Mouse (Mus musculus) large intestine, adult 2 months (tissue): ENCODE results near the gene Peli2. TPM values are rescaled to one million over a fixed set of nuclear protein-coding genes. Genes with fewer than 3 reads are reported as not detected.
"Not testable (repeated sequence)": the region's sequence is repeated elsewhere in the genome, so short reads cannot be mapped to it uniquely, and the experiment has no call there.

Experiments
- DNase-seq: peaks from one replicate; pipeline ENCODE4 v3.0.0-alpha.2; 2012; ENCODE audit warnings: low read depth, low spot score
- WGBS: fragments of 180-500 bp; shearing (Covaris S2); methylation state at CpG from one replicate; pipeline ENCODE4 v1.1.7; 2018; 5-methylcytosine and 5-hydroxymethylcytosine counted together
- polyA plus RNA-seq: library from polyadenylated mRNA; depleted of rRNA; stranded (reverse); fragments of >200 nt; gene quantifications from 2 replicates; pipeline ENCODE4 v1.2.3, GENCODE M21; 2012; rRNA removed

The Peli2 gene
- polyA plus RNA-seq, result 2.4 and 3.1 TPM in 2 replicates

GRCm38 (mm10) chr14:48120752-48121528 lies at the start of gene Peli2:
Gene Peli2, plus strand, starts transcription at chr14:48120823.
- DNase-seq, result no peak
- under 1% methylated on average over 112 of the region's 117 CpGs for WGBS

GRCm38 (mm10) chr14:48072104-48072503 lies 48.5 kb upstream of the Peli2 start:
- WGBS, result 83% methylated on average over 4 of the region's 4 CpGs
- no peak for DNase-seq

- no peak for DNase-seq
- 64% methylated on average over 24 of the region's 24 CpGs for WGBS
Observed at GRCm38 (mm10) chr14:48073247-48074161, 47.1 kb upstream of the Peli2 start.

GRCm38 (mm10) chr14:48079574-48079973 lies 41.0 kb upstream of the Peli2 start:
- WGBS, result 96% methylated on average over 17 of the region's 17 CpGs
- not testable (repeated sequence) for DNase-seq

- WGBS, result 35% methylated on average over 14 of the region's 14 CpGs
- DNase-seq, result no peak
Observed at GRCm38 (mm10) chr14:48083836-48084812, 36.5 kb upstream of the Peli2 start.

- 68% methylated on average over 7 of the region's 7 CpGs for WGBS
Observed at GRCm38 (mm10) chr14:48086682-48087297, 33.8 kb upstream of the Peli2 start.

GRCm38 (mm10) chr14:48087298-48087830 lies 33.3 kb upstream of the Peli2 start:
- 66% methylated on average over 8 of the region's 8 CpGs for WGBS

More at GRCm38 (mm10) chr14:48086682-48087297, 33.8 kb upstream of the Peli2 start:
- no peak for DNase-seq

GRCm38 (mm10) chr14:48090465-48090864 lies 30.2 kb upstream of the Peli2 start:
- DNase-seq, result no peak
- WGBS, result 46% methylated on average over 4 of the region's 4 CpGs

More at GRCm38 (mm10) chr14:48087298-48087830, 33.3 kb upstream of the Peli2 start:
- DNase-seq, result no peak

GRCm38 (mm10) chr14:48091160-48091559 lies 29.5 kb upstream of the Peli2 start:
- 92% methylated on average over 8 of the region's 8 CpGs for WGBS

GRCm38 (mm10) chr14:48098253-48098652 lies 22.4 kb upstream of the Peli2 start:
- WGBS, result 42% methylated on average over 6 of the region's 6 CpGs
- DNase-seq, result no peak

More at GRCm38 (mm10) chr14:48091160-48091559, 29.5 kb upstream of the Peli2 start:
- no peak for DNase-seq

GRCm38 (mm10) chr14:48099354-48099753 lies 21.3 kb upstream of the Peli2 start:
- WGBS, result 58% methylated on average over 1 of the region's 1 CpGs
- DNase-seq, result no peak

- 84% methylated on average over 7 of the region's 7 CpGs for WGBS
- no peak for DNase-seq
Observed at GRCm38 (mm10) chr14:48106453-48106852, 14.2 kb upstream of the Peli2 start.

GRCm38 (mm10) chr14:48117986-48118385 lies 2.6 kb upstream of the Peli2 start:
- DNase-seq, result no peak
- WGBS, result 73% methylated on average over 5 of the region's 5 CpGs

- DNase-seq, result no peak
- WGBS, result 42% methylated on average over 9 of the region's 9 CpGs
Observed at GRCm38 (mm10) chr14:48119012-48119647, 1.5 kb upstream of the Peli2 start.

- WGBS, result 8% methylated on average over 17 of the region's 17 CpGs
- no peak for DNase-seq
Observed at GRCm38 (mm10) chr14:48119648-48120270, 864 bp upstream of the Peli2 start.

GRCm38 (mm10) chr14:48120443-48120751 lies 226 bp upstream of the Peli2 start:
- under 1% methylated on average over 10 of the region's 10 CpGs for WGBS
- no peak for DNase-seq

GRCm38 (mm10) chr14:48121529-48122517 lies 1.2 kb downstream of the Peli2 start:
- under 1% methylated on average over 32 of the region's 32 CpGs for WGBS
- no peak for DNase-seq
